Mouse (Mus musculus): ENCODE data around the gene Entpd7. TPM values are rescaled to one million over a fixed set of nuclear protein-coding genes. Genes with fewer than 3 reads are reported as not detected.

Entpd7 gene
- polyA plus RNA-seq, 1 experiment from 2014 or later, result 10.5 TPM

- no peak overlapping the region for H3K27ac ChIP-seq (replicated peaks; ENCODE audit: low read depth, low read length)
- ATAC-seq (ENCODE audit: low FRiP score, low TSS enrichment), result no peak
- H3K36me3 ChIP-seq (ENCODE audit: control insufficient read depth, insufficient read depth, low read length), result no peaks in the 10 kb centered on the region
- no peak overlapping the region for H3K4me2 ChIP-seq (ENCODE audit: low read length)
- no peak for DNase-seq
- no peak overlapping the region for H3K9ac ChIP-seq (replicated peaks; ENCODE audit: low read length)
- no peaks in the 10 kb centered on the region for H3K27me3 ChIP-seq (ENCODE audit: control insufficient read depth, insufficient read depth, low read length)
- H3K4me1 ChIP-seq (ENCODE audit: control insufficient read depth, insufficient read depth, low read length), result no peaks in the 10 kb centered on the region
- H3K4me3 ChIP-seq (replicated peaks; ENCODE audit: low read depth, low read length), result no peak overlapping the region
- 94% methylated on average over 5 of the region's 5 CpGs for WGBS
- H3K9me3 ChIP-seq (ENCODE audit: control insufficient read depth, low read length), result no peaks in the 10 kb centered on the region
Observed at GRCm38 (mm10) chr19:43780391-43780790, 90.9 kb downstream of the Entpd7 start.

- H3K9me3 ChIP-seq (ENCODE audit: control insufficient read depth, low read length), result no peaks in the 10 kb centered on the region
- WGBS, result 75% methylated on average over 3 of the region's 3 CpGs
- no peak for DNase-seq
- H3K27ac ChIP-seq (replicated peaks; ENCODE audit: low read depth, low read length), result no peak within 1 kb of the TSS
- H3K36me3 ChIP-seq (ENCODE audit: control insufficient read depth, insufficient read depth, low read length), result no peaks in the 10 kb centered on the region
- H3K4me2 ChIP-seq (ENCODE audit: low read length), result no peak within 1 kb of the TSS
- no peaks in the 10 kb centered on the region for H3K4me1 ChIP-seq (ENCODE audit: control insufficient read depth, insufficient read depth, low read length)
- H3K4me3 ChIP-seq (replicated peaks; ENCODE audit: low read depth, low read length), result no peak within 1 kb of the TSS
- no peak within 1 kb of the TSS for H3K9ac ChIP-seq (replicated peaks; ENCODE audit: low read length)
- H3K27me3 ChIP-seq (ENCODE audit: control insufficient read depth, insufficient read depth, low read length), result no peaks in the 10 kb centered on the region
- no peak for ATAC-seq (ENCODE audit: low FRiP score, low TSS enrichment)
Observed at GRCm38 (mm10) chr19:43781980-43782379, 92.5 kb downstream of the Entpd7 start, which contains the start of gene Abcc2. Abcc2 (plus strand) TSS chr19:43782192.

Other genes with a start within 250 kb of the Entpd7 start
- gene Cnnm1, start 249.2 kb upstream of the Entpd7 start, polyA plus RNA-seq (2014; fragmentation: Nextera tagmentation; extraction: Ambion mirVana), result 2.3 and 2.5 TPM in 2 replicates
- 72.6 and 89.3 TPM in 2 replicates for gene Got1, start 165.1 kb upstream of the Entpd7 start, polyA plus RNA-seq (2014; fragmentation: Nextera tagmentation; extraction: Ambion mirVana)
- gene Nkx2-3, start 77.3 kb upstream of the Entpd7 start, polyA plus RNA-seq (2014; fragmentation: Nextera tagmentation; extraction: Ambion mirVana), result 0.30 and 0.62 TPM in 2 replicates
- gene Slc25a28, start 14.8 kb upstream of the Entpd7 start, polyA plus RNA-seq (2014; fragmentation: Nextera tagmentation; extraction: Ambion mirVana), result 10.8 and 16.7 TPM in 2 replicates
- gene Cutc, start 63.3 kb downstream of the Entpd7 start, polyA plus RNA-seq (2014; fragmentation: Nextera tagmentation; extraction: Ambion mirVana), result 7.6 and 10.6 TPM in 2 replicates
- gene Cox15, start 63.3 kb downstream of the Entpd7 start, polyA plus RNA-seq (2014; fragmentation: Nextera tagmentation; extraction: Ambion mirVana), result 8.4 and 10.6 TPM in 2 replicates
- not detected in 2 replicates for gene Abcc2, start 92.5 kb downstream of the Entpd7 start, polyA plus RNA-seq (2014; fragmentation: Nextera tagmentation; extraction: Ambion mirVana)